Mouse (Mus musculus) limb, embryonic 13.5 days (tissue): ENCODE results near the gene Pigb. TPM values are rescaled to one million over a fixed set of nuclear protein-coding genes. Genes with fewer than 3 reads are reported as not detected.
A peak's percentile ranks its signal among the peaks of the same experiment; 100 is the strongest.

Source experiments
- ATAC-seq: fragments of 200-750 bp; cut with Nextera tagmentation; 2 replicates; pipeline ENCODE4 v1.8.0; 2017; ENCODE audit warnings: low read depth, moderate number of reproducible peaks, moderate TSS enrichment; ENCODE audit not compliant: low FRiP score
- H3K27ac ChIP-seq: fragments of 300-500 bp; sonication (generic); 2 replicates; pipeline ENCODE4 v1.5.1; 2015; ENCODE audit warnings: inconsistent platforms, mild to moderate bottlenecking, moderate library complexity
- H3K27me3 ChIP-seq: fragments of 300-500 bp; sonication (generic); 2 replicates; pipeline ENCODE4 v1.6.1; 2015; ENCODE audit warnings: mild to moderate bottlenecking, inconsistent platforms
- H3K36me3 ChIP-seq: fragments of 300-500 bp; sonication (generic); 2 replicates; pipeline ENCODE4 v1.6.1; 2015; ENCODE audit warnings: inconsistent platforms, mild to moderate bottlenecking, moderate library complexity
- H3K4me1 ChIP-seq: fragments of 300-500 bp; sonication (generic); 2 replicates; pipeline ENCODE4 v1.6.1; 2015; ENCODE audit warnings: inconsistent platforms
- H3K4me2 ChIP-seq: fragments of 300-500 bp; sonication (generic); replicated peaks from 2 replicates; pipeline ENCODE4 v1.6.1; 2015; ENCODE audit warnings: inconsistent platforms, mild to moderate bottlenecking, moderate library complexity
- H3K4me3 ChIP-seq: fragments of 300-500 bp; sonication (generic); 2 replicates; pipeline ENCODE4 v1.5.1; 2015; ENCODE audit warnings: moderate library complexity, mild to moderate bottlenecking, inconsistent platforms
- H3K9ac ChIP-seq: fragments of 300-500 bp; sonication (generic); 2 replicates; pipeline ENCODE4 v1.6.1; 2015; ENCODE audit warnings: mild to moderate bottlenecking, inconsistent platforms
- H3K9me3 ChIP-seq: fragments of 300-500 bp; sonication (generic); 2 replicates; pipeline ENCODE4 v1.6.1; 2016; ENCODE audit warnings: inconsistent platforms
- WGBS: fragments of 180-500 bp; shearing (Covaris S2); methylation state at CpG from one replicate; pipeline ENCODE4 v1.1.7; 2015; 5-methylcytosine and 5-hydroxymethylcytosine counted together
- polyA plus RNA-seq: library from polyadenylated mRNA; unstranded; fragments of >200 nt; fragmentation: Nextera tagmentation; extraction: Ambion mirVana; gene quantifications from 2 replicates; pipeline ENCODE4 v1.2.1, GENCODE M21; 2015

Gene Pigb
- polyA plus RNA-seq, 1 experiment from 2014 or later: 13.0 TPM

GRCm38 (mm10) chr9:73068688-73069087, 28.5 kb upstream of the Pigb start:
- no peak overlapping the region for H3K4me3 ChIP-seq
- H3K9me3 ChIP-seq: no peaks in the 10 kb centered on the region
- H3K27me3 ChIP-seq: no peaks in the 10 kb centered on the region
- no peak overlapping the region for H3K9ac ChIP-seq
- H3K4me1 ChIP-seq: peaks cover 15% of the 10 kb centered on the region
- no peak overlapping the region for H3K27ac ChIP-seq
- H3K4me2 ChIP-seq: no peak overlapping the region
- H3K36me3 ChIP-seq: no peaks in the 10 kb centered on the region
- WGBS: 81% methylated on average over 6 of the region's 6 CpGs
- no peak for ATAC-seq

DNA sequence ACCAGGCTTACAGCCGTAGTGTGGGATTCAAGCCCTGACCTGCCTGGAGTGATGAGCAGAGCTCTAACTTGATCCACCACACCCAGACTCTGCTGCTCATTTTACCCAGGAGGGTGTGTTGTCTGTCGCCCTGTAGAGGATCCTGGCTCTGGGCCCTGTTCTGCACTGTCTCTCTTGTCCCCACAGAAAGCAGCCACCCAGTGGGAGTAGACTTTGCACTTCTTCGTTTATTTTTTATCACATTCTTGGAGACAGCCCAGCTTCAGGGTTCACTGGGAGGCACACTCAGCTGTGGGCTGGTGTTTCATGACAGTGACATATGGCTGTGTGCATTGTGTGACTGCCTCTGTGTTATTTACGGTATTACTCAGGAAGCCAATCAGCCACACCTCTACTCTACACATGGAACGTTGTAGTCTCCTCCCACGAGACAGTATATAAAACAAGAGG, 28.1 kb upstream of the Pigb start:
- H3K4me2 ChIP-seq: no peak overlapping the region
- H3K9ac ChIP-seq: no peak overlapping the region
- no peaks in the 10 kb centered on the region for H3K27me3 ChIP-seq
- no peaks in the 10 kb centered on the region for H3K36me3 ChIP-seq
- peaks cover 20% of the 10 kb centered on the region for H3K4me1 ChIP-seq
- peak; percentile 29; the same call in 1 of the 2 replicates for ATAC-seq
- H3K4me3 ChIP-seq: no peak overlapping the region
- H3K9me3 ChIP-seq: no peaks in the 10 kb centered on the region
- 47% methylated on average over 6 of the region's 6 CpGs for WGBS
- H3K27ac ChIP-seq: no peak overlapping the region

- Histone ChIP-seq H3K36me3 (no peaks in the 10 kb centered on the region), H3K27ac (no peak overlapping the region), H3K4me1 (peaks cover 21% of the 10 kb centered on the region), H3K4me2 (peak overlapping the region; percentile 52), H3K27me3 (no peaks in the 10 kb centered on the region), H3K4me3 (peak overlapping the region; percentile 7; the same call in 1 of the 2 replicates), H3K9ac (no peak overlapping the region), H3K9me3 (no peaks in the 10 kb centered on the region)
- 17% methylated on average over 10 of the region's 10 CpGs for WGBS
- peak; percentile 45; the same call in 1 of the 2 replicates for ATAC-seq
Measured at GRCm38 (mm10) chr9:73067086-73067485, 26.9 kb upstream of the Pigb start.

GRCm38 (mm10) chr9:73063621-73064290, 23.6 kb upstream of the Pigb start:
- Histone ChIP-seq H3K27me3 (no peaks in the 10 kb centered on the region), H3K36me3 (no peaks in the 10 kb centered on the region), H3K4me3 (peak overlapping the region; percentile 25), H3K9me3 (no peaks in the 10 kb centered on the region), H3K4me2 (peak overlapping the region; percentile 64), H3K4me1 (peaks cover 21% of the 10 kb centered on the region), H3K9ac (peak overlapping the region; percentile 59), H3K27ac (peak overlapping the region; percentile 39; the same call in 1 of the 2 replicates)
- ATAC-seq: 0 out of 2 replicates have a peak, but pooled peaks have one; percentile 53
- WGBS: 6% methylated on average over 15 of the region's 15 CpGs

DNA sequence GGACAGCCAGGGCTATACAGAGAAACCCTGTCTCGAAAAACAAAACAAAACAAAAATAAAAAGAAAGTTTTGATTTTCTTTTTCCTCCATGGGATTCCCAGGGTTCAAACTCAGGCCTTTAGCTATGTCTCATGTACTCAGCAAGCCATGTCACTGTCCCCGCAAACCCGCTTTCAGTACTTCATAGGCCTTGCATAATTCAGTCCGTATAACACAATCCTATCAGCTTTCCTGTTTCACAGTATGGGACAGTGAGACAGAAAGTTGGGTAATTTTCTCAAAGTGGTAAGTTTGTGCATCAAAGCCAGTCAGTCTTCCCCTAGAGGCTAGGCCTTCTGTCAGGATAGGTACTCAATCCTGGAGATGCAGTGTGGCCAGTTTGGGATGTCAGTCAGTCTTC, 19.0 kb upstream of the Pigb start:
- Histone ChIP-seq H3K4me2 (no peak overlapping the region), H3K9me3 (no peaks in the 10 kb centered on the region), H3K9ac (no peak overlapping the region), H3K4me1 (peaks cover 17% of the 10 kb centered on the region), H3K27ac (no peak overlapping the region), H3K27me3 (no peaks in the 10 kb centered on the region), H3K4me3 (no peak overlapping the region), H3K36me3 (no peaks in the 10 kb centered on the region)
- 85% methylated on average over 4 of the region's 4 CpGs for WGBS
- no peak for ATAC-seq

DNA sequence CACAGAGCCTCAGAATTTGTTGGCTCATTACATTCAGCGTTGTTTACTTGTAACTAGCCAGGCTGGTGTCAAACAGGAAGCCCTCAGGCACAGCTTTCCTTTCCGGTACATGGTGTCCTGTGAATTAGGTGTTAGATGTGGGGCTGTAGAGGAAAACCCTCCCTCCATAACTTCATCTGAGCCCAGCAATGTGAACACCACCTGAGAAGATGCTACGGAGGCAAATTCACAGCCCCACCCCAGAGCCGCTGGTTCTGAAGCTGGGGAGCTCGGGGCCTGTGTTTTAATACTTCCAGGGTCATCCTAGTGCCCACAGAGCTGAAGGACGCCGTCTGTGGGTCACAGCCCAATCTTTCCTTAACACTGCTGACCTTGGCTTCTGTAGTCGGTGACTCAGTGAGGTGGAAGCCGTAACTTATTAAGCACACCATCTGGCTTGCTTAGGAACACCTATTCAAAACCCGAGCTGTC, 15.3 kb upstream of the Pigb start:
- H3K9ac ChIP-seq: no peak overlapping the region
- ATAC-seq: no peak
- H3K27ac ChIP-seq: no peak overlapping the region
- 35% methylated on average over 10 of the region's 10 CpGs for WGBS
- H3K4me1 ChIP-seq: peaks cover 11% of the 10 kb centered on the region
- no peaks in the 10 kb centered on the region for H3K27me3 ChIP-seq
- no peaks in the 10 kb centered on the region for H3K9me3 ChIP-seq
- no peak overlapping the region for H3K4me3 ChIP-seq
- H3K36me3 ChIP-seq: no peaks in the 10 kb centered on the region
- no peak overlapping the region for H3K4me2 ChIP-seq

DNA sequence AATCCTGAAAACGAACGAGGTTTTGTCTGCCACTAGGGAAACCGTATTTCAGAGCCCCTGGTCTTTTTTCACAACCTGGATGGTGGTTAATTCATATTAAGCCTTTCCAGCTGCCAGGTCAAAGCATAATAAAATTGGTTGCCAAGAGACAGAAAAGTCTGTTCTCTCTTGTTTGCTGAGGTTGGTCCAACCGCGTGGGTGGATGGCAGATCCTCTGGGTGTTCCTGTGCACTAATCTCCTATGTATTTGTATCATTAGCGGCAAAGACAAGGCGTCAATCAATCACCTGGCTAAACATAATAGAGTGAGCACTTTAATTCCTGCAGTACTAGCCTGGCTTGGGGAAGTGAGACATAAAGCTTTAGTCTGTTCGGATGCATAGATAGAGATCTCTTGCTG, 10.4 kb upstream of the Pigb start:
- Histone ChIP-seq H3K4me2 (no peak overlapping the region), H3K4me1 (peaks cover 21% of the 10 kb centered on the region), H3K4me3 (no peak overlapping the region), H3K9me3 (no peaks in the 10 kb centered on the region), H3K27ac (no peak overlapping the region), H3K27me3 (no peaks in the 10 kb centered on the region), H3K9ac (peak overlapping the region; percentile 19; the same call in 1 of the 2 replicates), H3K36me3 (no peaks in the 10 kb centered on the region)
- no peak for ATAC-seq
- WGBS: 28% methylated on average over 8 of the region's 8 CpGs

- 66% methylated on average over 5 of the region's 5 CpGs for WGBS
- Histone ChIP-seq H3K4me1 (peaks cover 22% of the 10 kb centered on the region), H3K4me2 (no peak overlapping the region), H3K9ac (no peak overlapping the region), H3K27ac (no peak overlapping the region), H3K9me3 (no peaks in the 10 kb centered on the region), H3K27me3 (no peaks in the 10 kb centered on the region), H3K36me3 (no peaks in the 10 kb centered on the region), H3K4me3 (no peak overlapping the region)
- no peak for ATAC-seq
Measured at GRCm38 (mm10) chr9:73049833-73050232, 9.7 kb upstream of the Pigb start.

- no peak for ATAC-seq
- H3K9me3 ChIP-seq: no peaks in the 10 kb centered on the region
- no peak overlapping the region for H3K9ac ChIP-seq
- H3K4me1 ChIP-seq: peaks cover 29% of the 10 kb centered on the region
- H3K4me2 ChIP-seq: no peak overlapping the region
- no peak overlapping the region for H3K4me3 ChIP-seq
- 15% methylated on average over 4 of the region's 4 CpGs for WGBS
- no peak overlapping the region for H3K27ac ChIP-seq
- no peaks in the 10 kb centered on the region for H3K36me3 ChIP-seq
- no peaks in the 10 kb centered on the region for H3K27me3 ChIP-seq
Measured at GRCm38 (mm10) chr9:73048927-73049326, 8.7 kb upstream of the Pigb start.

DNA sequence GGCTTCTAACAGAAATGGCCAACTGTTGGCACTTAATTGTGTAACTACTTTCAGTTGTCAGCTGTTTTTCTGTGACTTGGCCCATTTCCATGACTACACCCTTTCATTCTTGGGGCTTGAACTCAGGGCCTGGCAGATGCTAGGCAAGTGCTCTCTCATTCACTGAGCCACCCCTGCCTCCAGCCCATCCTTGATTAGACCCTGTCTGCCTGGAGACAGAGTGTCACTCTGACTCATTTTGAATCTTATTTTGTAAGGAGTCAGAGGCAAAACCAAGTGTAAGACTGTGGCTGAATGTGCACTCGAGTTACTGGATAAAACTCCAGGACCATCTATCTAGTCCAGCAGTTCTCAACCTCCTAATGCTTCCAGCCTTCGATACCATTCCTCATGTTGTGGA, 7.7 kb upstream of the Pigb start:
- H3K36me3 ChIP-seq: no peaks in the 10 kb centered on the region
- H3K27ac ChIP-seq: no peak overlapping the region
- H3K9me3 ChIP-seq: no peaks in the 10 kb centered on the region
- H3K9ac ChIP-seq: no peak overlapping the region
- ATAC-seq: no peak
- no peak overlapping the region for H3K4me3 ChIP-seq
- no peak overlapping the region for H3K4me2 ChIP-seq
- 88% methylated on average over 2 of the region's 2 CpGs for WGBS
- no peaks in the 10 kb centered on the region for H3K27me3 ChIP-seq
- peaks cover 29% of the 10 kb centered on the region for H3K4me1 ChIP-seq

DNA sequence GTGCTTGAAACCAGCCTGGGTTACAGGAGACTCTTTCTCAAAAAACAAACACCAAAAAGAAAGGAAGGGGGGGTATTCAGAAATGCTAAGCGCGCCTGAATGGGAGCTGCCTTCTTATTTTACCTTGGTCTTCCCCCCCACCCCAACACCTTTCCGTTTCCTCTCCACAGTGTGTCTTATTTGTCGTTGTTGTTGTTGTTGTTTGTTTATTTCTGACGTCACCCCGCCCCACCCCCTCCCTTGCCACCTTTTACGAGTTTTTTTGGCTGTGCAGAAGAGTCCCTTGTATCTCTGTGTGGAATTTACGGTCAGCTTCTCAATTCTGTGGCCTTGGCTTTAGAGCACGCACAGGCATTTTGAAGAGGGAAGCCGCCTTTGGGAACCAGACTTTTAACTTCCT, 5.5 kb upstream of the Pigb start:
- Histone ChIP-seq H3K9me3 (no peaks in the 10 kb centered on the region), H3K36me3 (no peaks in the 10 kb centered on the region), H3K4me1 (peaks cover 27% of the 10 kb centered on the region), H3K27me3 (no peaks in the 10 kb centered on the region), H3K27ac (no peak overlapping the region), H3K9ac (peak overlapping the region; percentile 74), H3K4me3 (peak overlapping the region; percentile 59), H3K4me2 (peak overlapping the region; percentile 91)
- WGBS: 60% methylated on average over 10 of the region's 10 CpGs
- ATAC-seq: no peak

GRCm38 (mm10) chr9:73045204-73045603, 5.0 kb upstream of the Pigb start:
- Histone ChIP-seq H3K9me3 (no peaks in the 10 kb centered on the region), H3K4me2 (peak overlapping the region; percentile 91), H3K27me3 (no peaks in the 10 kb centered on the region), H3K36me3 (no peaks in the 10 kb centered on the region), H3K9ac (peak overlapping the region; percentile 74), H3K27ac (no peak overlapping the region), H3K4me3 (peak overlapping the region; percentile 59), H3K4me1 (peaks cover 27% of the 10 kb centered on the region)
- WGBS: 4% methylated on average over 7 of the region's 7 CpGs
- no peak for ATAC-seq
